Mouse (Mus musculus) ES-Bruce4 (cell line): ENCODE data around the gene Gm26602.

ENCODE experiments used
- CTCF ChIP-seq: IDR thresholded peaks from one replicate; pipeline ENCODE4 v1.8.1; 2011; ENCODE audit warnings: low read depth, low read length
- POLR2A ChIP-seq: IDR thresholded peaks from one replicate; pipeline ENCODE4 v1.8.1; 2011; ENCODE audit warnings: low read length; ENCODE audit not compliant: insufficient read depth

DNA sequence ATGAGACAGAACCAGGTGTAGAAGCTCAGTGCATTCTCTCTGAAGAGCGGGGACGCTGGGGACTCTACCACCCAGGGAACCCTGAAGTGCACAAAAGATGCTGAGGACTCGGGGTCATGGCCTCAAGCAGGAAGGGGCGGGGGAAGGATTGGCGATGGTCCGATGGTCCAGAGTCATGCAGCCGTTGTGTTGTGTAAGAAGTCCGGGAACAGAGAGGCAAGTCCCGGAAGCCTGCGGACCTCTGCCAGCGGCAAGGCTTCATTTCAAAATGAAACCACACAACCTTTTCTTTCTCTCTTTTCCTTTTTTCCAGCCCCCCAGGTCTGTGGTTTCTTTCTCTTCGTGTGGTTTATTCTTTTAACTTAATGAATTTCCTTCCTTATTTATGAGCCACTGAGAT lies 32.9 kb upstream of the Gm26602 start:
- TF ChIP-seq POLR2A (no peak), CTCF (no peak)
